Mouse (Mus musculus): Measurements from ENCODE around the gene Slc13a3.
"Not testable (repeated sequence)": the region's sequence is repeated elsewhere in the genome, so short reads cannot be mapped to it uniquely, and the experiment has no call there.

The Slc13a3 gene

DNA sequence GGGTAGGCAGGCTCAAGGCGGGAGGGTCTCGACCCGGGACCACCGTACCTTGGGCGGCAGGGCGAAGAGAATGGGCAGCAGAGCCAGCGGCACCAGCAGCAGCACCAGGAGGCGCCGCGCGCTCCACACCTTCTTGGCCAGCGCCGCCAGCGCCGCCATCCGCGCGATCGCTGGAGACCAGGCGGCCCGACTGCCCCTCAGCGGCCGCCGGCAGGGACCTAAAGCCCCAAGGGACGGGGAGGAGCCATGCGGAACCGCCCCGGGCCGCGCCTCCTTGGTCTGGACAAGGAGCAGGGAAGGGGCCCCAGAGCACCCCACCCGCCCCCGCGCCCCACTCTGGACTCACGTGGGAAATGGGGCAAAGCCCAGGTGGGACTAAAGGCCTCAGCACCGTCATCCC, at the start of gene Slc13a3:
Slc13a3 (minus strand) TSS at position 228 of the 400 bp plus-strand sequence.
- no peak for DNase-seq (ENCODE audit: low read depth, low spot score)

DNA sequence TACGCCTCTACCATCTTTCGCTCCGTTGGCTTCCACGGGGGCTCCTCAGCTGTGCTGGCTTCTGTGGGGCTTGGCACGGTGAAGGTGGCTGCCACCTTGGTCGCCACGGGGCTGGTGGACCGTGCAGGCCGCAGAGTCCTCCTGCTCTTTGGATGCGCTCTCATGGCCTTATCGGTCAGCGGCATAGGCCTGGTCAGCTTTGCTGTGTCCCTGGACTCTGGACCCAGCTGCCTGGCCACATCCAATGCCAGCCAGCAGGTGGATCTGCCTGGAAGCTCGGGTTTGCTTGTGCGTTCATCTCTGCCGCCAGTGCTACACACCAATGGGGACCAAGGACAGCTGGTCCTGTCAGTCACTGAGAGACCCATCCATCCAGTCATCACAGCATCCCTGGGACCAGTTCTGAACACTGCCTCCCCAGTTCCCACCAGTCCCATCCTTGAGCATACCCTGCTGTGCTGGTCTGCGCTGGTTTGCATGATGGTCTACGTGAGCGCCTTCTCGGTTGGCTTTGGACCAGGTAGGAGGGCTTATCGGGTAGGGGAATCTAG, 42.2 kb upstream of the Slc13a3 start:
- DNase-seq (ENCODE audit: low read depth, low spot score): no peak

DNA sequence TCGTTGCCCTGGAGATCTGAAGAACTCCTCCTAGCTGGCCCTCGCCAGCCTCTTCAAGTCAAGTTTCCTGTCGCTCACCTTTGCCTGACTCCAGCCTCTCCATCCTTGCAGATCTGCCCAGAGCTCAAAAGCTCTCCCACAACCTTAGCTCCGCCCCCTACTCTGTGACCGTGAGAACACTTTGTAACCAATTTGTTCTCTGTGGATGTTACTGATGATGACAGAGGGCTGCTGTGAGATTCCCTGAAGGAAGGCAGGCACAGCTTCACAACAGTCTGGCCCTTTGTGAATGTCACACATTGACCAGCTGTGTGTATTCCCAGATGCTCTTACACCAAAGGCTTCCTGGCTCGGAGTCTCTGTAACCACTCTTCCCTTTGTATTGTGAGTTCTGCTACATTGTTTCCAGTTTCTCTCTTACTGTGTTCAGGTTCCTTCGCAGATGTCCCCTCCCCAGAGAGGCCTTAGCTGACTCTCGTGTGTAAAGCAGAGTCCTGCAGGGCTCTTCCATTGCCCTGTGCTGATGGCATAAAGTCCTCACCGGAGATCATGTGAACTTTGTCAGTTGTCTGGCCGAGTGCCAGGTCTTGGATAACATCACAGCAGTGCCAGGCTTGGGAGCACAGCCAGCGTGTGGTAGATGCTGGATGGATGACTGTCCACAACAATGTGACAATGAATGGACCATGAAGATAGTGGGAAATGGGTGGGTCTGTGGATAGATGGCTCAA, 40.0 kb upstream of the Slc13a3 start:
- no peak for DNase-seq (ENCODE audit: low read depth, low spot score)

DNA sequence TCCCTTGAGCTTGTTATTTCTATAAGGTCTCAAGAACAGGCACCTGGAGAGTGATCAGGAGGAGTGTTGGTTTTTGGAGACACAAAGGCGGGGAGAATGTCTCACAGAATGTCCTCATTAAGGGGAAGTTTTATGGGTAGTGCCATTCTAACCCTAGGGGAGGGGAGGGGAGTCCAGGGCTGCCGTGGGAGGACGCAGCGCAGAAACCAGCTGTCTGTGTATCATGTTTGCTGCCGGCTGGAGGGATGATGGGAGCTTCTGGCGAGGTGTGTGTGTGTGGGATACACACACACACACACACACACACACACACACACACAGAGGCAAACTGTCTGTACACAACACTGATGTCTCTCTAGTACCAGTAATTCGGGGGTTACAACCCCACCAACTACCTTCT, 39.4 kb upstream of the Slc13a3 start:
- DNase-seq (ENCODE audit: low read depth, low spot score): no peak

DNA sequence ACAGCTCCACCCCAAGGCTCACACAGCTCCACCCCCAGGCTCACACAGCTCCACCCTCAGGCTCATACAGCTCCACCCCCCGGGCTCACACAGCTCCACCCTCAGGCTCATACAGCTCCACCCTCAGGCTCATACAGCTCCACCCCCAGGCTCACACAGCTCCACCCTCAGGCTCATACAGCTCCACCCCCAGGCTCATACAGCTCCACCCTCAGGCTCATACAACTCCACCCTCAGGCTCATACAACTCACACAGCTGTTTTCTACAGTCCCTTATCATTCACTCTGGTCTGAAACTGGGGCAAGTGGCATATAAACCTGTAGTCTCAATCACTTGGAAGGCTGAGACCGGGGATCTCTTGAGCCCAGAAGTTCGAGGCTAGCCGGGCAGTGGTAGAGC, 38.5 kb upstream of the Slc13a3 start:
- not testable (repeated sequence) for DNase-seq (ENCODE audit: low read depth, low spot score)

DNA sequence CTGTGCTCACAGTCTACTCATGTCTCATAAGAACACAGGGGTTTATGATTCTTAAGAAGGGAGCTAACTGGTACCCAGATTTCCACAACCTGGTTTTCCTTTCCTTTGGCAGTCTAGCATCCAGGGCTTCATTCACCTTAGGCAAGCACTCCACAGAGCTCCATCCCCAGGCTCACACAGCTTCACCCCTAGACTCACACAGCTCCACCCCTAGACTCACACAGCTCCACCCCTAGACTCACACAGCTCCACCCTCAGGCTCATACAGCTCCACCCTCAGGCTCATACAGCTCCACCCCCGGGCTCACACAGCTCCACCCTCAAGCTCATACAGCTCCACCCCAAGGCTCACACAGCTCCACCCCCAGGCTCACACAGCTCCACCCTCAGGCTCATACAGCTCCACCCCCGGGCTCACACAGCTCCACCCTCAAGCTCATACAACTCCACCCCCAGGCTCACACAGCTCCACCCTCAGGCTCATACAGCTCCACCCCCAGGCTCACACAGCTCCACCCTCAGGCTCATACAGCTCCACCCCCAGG, 38.0 kb upstream of the Slc13a3 start:
- not testable (repeated sequence) for DNase-seq (ENCODE audit: low read depth, low spot score)

DNA sequence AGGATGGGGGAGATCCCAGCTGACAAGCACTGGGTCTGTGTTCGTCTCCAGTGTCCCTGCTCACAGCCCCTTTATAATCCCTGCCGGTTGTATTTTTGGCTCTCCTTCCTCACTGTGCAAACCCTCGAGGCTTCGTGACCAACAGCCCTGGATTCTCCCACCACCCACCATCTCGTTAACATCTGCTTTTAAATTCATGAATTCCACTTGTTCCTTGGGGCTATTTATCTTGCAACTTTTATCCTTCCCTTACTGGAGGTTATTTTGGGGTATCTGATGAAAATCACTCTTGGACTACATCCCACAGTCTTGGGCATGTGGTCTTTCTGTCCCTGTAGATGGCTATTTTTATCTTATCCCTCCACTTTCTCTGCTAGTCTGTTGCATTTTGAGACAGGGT, 37.4 kb upstream of the Slc13a3 start:
- DNase-seq (ENCODE audit: low read depth, low spot score): no peak

DNA sequence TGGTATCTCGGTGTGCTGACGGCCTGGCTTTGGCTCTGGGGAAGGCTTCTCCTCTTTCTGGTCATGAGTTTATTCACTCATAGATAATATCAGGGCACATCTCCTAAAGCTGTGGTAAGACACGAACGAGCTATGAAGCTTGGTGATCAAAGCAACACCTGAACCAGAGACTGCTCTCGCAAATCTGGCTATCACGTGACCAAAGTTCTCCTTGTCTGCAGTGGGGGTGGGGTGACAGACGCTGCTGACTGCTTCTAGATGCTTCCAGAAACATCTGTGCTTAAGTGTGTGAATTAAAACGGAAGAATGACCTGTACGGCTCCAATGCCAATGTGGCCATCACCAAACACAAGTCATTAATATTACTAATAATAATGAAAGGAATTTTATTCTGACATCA, 36.7 kb upstream of the Slc13a3 start:
- peak; percentile 35 for DNase-seq (ENCODE audit: low read depth, low spot score)

DNA sequence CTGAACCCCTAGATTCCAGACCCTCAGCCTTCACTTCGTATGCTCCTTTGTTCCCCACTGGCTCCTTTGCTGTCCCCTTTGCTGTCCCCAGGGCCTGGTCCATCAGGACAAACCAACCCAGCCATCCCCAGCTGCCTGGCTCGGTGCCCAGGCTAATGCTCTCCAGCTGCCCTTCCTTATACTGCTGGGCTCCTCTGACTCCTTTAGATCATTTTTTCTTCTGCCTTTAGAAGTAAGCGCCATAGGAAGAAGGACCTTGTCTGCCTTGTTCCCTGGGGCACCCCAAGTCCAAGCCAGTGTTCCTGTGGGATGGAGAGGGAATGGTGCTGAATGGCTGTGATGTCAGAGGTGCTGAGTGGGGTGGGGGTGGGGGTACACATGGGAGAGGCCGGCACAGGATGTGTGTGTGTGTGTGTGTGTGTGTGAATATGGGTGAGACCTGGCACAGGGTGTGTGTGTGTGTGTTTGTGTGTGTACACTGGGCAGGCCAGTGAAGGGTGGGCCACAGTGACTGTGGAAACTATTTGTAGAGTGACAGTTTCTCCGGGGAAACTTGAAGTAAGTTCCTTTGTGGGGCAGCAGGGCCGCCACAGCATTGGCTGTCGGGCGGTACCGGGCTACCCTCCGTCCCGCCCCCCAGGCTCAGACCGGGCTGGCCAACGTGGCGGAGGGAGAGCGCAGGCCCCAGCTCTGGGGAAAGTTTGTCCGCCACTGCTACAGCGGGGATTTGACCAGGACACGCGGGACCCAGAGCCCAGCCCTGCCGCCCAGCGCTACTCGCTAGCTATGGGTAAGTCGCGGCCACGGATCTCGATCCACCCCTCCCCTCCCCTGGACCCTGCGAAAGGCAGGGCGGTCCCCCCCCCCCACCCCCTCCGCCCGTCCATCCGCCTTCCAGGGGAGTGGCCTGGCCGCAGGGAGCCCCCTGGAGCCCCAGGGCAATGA, 30.5 kb upstream of the Slc13a3 start, which contains the start of gene Slc2a10:
Slc2a10 (plus strand) TSS at position 529 of the 945 bp plus-strand sequence.
- DNase-seq (ENCODE audit: low read depth, low spot score): no peak

DNA sequence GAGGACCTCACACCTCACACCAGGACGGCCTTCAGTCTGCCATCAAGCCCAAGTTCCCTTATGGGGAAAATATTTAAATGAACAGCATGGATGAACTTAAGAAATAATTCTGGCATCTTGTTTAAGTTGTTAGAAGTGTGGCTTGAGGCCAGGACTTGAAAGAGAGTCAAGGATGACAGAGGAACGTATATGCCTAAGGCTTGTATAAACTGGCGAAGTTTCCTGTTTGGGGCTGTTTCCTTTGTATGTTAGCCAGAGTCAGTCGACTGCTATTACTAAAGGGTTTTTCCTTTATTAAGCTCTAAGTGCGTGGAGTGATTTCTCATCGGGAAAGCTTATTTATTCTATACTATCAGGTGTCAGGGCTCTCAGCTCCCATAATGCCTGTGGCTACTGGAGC, 25.8 kb upstream of the Slc13a3 start:
- DNase-seq (ENCODE audit: low read depth, low spot score): no peak

DNA sequence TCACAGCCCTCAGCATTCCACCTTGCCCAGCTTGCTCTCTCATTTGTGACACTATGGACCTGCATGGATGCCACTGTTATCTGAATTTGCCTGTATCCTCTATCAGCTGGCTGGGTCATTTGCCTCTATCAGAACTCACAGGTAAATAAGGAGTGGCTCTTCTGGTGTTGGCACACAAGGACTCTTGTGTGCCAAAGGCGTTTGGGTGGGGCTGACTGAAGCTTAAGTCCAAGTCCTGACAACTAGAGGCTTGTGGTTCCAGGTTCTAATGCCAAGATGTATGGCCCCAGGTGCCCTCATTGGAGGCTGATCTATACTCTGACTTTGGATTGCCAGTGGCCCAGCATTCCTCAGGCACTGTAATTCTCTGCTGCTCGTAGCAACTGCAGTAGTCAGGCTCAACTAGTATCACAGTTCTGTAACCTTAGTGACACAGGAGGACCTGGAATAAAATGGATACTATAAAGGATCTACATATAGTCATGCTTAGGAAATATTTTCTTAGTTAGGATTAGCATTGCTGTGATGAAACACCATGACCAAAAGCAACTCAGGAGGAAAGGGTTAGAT, 24.8 kb upstream of the Slc13a3 start:
- no peak for DNase-seq (ENCODE audit: low read depth, low spot score)

DNA sequence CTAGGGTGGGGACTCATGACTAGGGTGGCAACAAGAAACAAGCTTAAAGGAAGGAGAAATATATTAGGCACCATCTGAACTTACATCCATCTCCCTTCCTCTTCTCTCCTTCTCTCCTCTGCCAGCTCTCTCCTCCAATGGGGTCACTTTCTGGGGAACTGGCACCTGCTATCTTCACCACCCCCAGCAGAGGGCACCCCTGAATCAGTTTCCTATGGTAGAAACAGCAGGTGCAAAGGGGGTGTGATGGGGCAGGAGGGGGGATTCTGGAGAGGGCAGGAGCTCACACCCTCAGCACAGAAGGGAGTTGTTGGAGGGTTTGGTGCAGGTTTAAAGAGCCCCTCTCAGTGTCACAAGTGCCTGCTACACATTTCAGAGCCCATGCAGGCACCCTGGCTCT, 23.2 kb upstream of the Slc13a3 start:
- peak; percentile 64 for DNase-seq (ENCODE audit: low read depth, low spot score)

DNA sequence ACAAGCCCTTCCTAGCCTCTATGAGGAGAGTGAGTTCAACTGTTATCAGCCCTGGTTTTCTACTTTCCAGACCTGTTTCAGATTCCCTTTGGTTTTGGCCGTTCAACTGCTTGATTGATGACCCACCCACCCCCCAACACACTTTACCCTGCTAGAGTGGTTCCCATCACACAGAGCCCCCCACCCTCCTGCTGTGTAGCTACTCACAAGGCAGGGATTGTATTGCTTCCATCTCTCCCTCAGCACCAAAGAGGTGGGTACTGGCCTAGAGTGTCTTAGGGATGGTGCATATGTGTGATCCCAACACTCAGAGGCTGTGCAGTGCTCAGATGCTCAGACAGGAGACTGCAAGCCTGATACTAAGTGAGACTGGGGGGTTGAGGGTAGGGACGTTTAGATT, 21.5 kb upstream of the Slc13a3 start:
- no peak for DNase-seq (ENCODE audit: low read depth, low spot score)

DNA sequence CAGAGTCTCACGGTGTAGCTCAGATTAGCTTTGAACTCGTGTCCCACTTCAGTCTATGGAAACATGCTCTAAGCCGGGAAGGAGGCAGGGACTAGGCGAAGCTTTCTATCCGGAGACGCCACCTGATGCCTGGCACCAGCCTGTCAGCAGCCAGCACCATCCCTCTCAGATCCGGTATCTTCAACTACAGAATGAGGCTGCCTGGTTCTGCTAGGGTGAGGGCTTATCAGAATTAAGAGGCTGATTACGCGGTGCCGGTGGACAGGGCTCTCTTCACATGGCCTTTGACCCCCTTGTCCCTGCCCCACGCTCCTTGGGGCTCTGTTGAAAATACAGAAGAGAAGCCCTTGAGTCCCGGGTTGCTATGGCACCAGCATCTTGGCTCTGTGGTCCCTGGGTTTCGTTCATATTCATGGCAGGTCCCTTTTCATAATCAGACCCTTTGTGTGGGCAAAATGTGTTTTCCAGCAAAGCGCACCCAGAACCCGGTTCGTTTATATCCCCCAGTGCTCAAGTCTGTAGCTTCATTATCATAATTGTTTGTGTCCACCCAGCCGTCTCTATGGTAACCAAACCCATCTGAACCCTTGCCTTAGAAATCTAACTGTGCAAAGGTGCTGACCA, 20.7 kb upstream of the Slc13a3 start:
- no peak for DNase-seq (ENCODE audit: low read depth, low spot score)

DNA sequence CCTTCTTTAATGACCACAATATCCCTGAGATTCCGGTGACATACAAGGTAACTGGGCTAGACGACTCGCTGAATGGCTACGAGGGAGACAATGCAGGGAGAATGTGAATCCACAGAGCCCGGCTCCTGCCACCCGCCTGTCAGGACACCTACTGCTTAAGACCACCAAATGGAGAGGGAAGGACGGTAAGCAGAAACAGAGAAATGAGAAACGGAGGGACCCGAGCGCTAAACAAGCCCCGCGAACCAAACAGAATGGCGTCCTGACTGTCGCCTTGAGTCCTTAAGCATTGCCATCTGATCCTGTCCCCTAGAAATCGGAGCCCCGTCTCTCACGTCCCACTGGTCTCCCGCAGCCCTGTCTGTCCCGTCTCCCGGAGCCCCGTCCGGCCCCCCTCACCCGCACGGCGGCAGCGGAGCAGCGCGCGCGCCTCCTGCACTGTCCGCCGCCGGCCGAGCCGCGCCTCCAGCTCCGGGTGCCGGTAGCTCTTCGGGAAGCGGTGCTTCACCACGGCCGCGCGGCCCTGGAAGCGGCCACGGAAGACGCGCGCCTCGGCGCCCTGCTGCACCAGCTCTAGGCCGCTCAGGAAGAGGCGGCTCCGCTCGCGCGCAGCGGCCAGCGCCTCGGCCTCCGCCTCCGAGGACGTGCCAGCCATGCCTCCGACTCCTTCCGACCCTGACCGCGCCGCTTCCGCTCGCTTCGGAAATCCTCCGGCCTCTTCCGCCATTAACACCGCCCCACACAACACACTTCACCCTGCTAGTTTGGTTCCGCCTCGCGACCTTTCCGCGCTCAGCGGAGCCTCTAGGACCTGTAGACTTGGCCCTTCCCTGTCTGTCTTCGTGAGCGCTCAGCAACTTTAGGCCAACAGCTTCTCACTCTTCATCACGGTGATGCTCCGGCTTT, 19.9 kb upstream of the Slc13a3 start, which contains the start of gene Trp53rka:
Trp53rka (minus strand) TSS at position 677 of the 906 bp plus-strand sequence.
- peak; percentile 83 for DNase-seq (ENCODE audit: low read depth, low spot score)

DNA sequence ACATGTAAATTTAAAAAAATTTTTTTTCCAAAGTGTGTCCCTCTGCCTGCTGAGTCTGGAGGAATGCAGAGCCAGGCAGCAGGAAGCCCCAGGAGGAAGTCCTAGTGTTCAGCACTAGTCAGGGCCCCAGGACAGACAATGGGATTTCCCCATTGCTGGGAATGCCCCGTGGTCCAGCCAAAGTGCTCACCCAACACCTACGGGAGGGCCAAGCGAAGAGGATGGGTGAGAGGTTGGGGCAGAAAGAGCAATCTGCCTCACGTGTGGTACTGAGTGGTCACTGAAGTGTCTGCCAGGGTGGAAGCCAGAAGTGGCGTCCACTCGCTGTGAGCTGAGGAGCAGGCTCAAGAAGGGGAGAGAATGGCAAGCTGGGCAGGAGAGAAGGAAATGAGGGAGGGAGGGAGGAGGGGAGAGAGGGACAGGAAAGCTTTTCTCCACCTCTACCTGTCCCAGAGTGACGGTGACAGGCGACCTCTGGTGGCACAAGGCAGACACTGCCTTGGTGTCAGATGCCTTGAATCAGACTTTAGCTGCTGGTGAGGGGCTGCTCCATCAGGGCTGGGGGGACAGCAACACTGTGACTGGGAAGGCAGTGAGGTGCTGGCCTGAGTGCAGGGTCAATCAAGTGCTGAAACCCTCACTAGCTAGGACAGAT, 14.0 kb upstream of the Slc13a3 start:
- DNase-seq (ENCODE audit: low read depth, low spot score): peak; percentile 68

DNA sequence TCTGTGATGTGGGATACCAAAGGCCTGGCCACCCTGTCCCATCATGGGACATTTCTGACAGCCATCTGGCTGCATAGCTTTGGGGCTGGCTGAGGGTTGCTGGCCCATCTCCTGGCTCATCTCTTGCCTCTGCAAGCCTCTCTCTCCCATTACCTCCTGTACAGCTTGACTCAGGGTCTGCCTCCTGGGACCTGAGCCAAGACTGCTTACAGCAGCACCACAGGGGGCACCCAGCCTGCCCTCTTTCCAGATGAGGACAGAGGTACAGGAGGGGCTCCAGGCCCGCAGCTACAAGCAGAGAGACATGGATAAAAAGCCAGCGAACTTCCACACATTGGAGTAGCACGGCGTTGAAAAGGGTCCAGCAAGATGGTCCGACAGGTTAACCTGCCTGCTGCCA, 13.4 kb upstream of the Slc13a3 start:
- DNase-seq (ENCODE audit: low read depth, low spot score): no peak

DNA sequence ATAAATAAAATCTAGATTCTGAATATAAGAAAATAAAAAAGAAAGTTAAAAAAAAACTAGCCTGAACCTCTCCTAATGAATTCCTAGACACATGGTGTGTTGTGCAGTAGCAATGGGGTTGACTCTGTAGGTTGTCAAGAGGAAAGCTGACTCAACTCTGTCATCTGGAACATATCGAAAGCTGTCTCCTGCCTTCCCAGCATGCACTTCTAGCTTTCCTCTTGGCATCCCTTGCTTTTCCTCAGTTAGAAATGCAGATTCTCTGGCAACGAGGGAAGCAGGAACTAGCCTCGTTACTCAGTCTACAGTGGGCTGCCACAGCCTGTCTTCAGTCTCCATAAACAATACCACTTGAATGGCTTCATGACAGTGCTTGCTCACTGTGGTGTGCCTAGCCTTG, 12.8 kb upstream of the Slc13a3 start:
- DNase-seq (ENCODE audit: low read depth, low spot score): no peak

DNA sequence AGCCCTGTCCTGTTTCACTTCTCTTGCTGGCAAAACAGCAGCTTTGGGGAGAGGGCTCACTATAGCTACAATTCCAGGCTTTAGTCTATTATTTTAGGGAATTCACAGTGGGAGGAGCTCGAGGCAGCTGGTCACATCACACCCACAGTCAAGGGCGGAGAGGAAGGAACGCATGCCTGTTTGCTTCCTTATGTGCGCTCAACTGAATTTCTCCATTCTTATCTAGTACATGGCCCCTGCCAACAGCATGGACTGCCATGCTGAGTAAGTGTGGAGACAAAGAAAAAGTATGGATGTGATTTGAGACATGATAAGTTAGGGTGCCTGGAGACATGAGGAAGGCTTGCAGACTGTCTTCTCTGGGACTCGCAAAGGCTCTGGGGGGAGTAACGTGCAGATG, 11.1 kb upstream of the Slc13a3 start:
- no peak for DNase-seq (ENCODE audit: low read depth, low spot score)

DNA sequence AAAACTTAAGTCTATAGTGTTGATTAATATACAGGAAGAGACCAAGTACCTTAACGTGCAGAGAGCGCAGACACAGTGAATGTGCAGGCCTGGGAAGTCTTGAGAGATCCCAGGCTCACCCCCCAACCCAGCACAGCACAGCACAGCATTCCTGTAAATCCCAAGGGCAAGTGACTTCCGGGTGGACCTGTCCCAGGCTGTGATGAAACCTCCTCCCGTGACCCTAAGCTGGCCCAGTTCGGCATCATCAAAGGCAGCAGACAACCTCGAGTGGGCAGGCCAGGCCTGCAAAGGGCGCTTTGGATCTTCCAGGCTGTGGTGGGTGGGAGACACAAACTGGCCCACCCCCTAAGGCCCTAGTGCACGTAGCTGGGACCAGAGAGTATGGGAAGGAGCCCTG, 9.0 kb upstream of the Slc13a3 start:
- no peak for DNase-seq (ENCODE audit: low read depth, low spot score)
